Mouse (Mus musculus) lung, postnatal 0 days (tissue): ENCODE measurements at regions not wholly inside any gene's neighbourhood (a gene's known extent, or its start where the extent isn't known, plus 50 kb on each side); places are given as distances from the start of the nearest gene placed in this dataset.
A peak's percentile ranks its signal among the peaks of the same experiment; 100 is the strongest.
"Not testable (repeated sequence)": the region's sequence is repeated elsewhere in the genome, so short reads cannot be mapped to it uniquely, and the experiment has no call there.

Source experiments
- ATAC-seq: fragments of 200-750 bp; cut with Nextera tagmentation; 2 replicates; pipeline ENCODE4 v1.8.0; 2017; ENCODE audit warnings: moderate library complexity
- DNase-seq: peaks from one replicate; pipeline ENCODE4 v3.0.0-alpha.2; 2016; ENCODE audit warnings: low spot score
- H3K27ac ChIP-seq: fragments of 300-500 bp; sonication (generic); 2 replicates; pipeline ENCODE4 v1.5.1; 2014; ENCODE audit warnings: antibody characterized with exemption, mild to moderate bottlenecking, low read length, mixed read lengths
- H3K27me3 ChIP-seq: fragments of 300-500 bp; sonication (generic); replicated peaks from 2 replicates; pipeline ENCODE4 v1.6.1; 2014; ENCODE audit warnings: low read length, mixed read lengths; ENCODE audit not compliant: insufficient read depth
- H3K36me3 ChIP-seq: fragments of 300-500 bp; sonication (generic); 2 replicates; pipeline ENCODE4 v1.6.1; 2014; ENCODE audit warnings: low read length, mixed read lengths; ENCODE audit not compliant: insufficient read depth
- H3K4me1 ChIP-seq: fragments of 300-500 bp; sonication (generic); 2 replicates; pipeline ENCODE4 v1.6.1; 2014; ENCODE audit warnings: antibody characterized with exemption, low read depth, low read length, mixed read lengths; ENCODE audit not compliant: insufficient read depth
- H3K4me2 ChIP-seq: fragments of 300-500 bp; sonication (generic); replicated peaks from 2 replicates; pipeline ENCODE4 v1.6.1; 2014; ENCODE audit warnings: low read depth, mild to moderate bottlenecking, low read length, moderate library complexity, mixed read lengths
- H3K4me3 ChIP-seq: fragments of 300-500 bp; sonication (generic); 2 replicates; pipeline ENCODE4 v1.5.1; 2014; ENCODE audit warnings: low read depth, low read length
- H3K9ac ChIP-seq: fragments of 300-500 bp; sonication (generic); replicated peaks from 2 replicates; pipeline ENCODE4 v1.6.1; 2014; ENCODE audit warnings: low read depth, mild to moderate bottlenecking
- H3K9me3 ChIP-seq: fragments of 300-500 bp; sonication (generic); 2 replicates; pipeline ENCODE4 v1.6.1; 2016; ENCODE audit warnings: low read length, mixed read lengths
- CTCF ChIP-seq: IDR thresholded peaks from 2 replicates; pipeline ENCODE4 v1.5.1; 2016; ENCODE audit warnings: antibody characterized with exemption, mild to moderate bottlenecking
- EP300 ChIP-seq: IDR thresholded peaks from 2 replicates; pipeline ENCODE4 v1.6.1; 2016; ENCODE audit warnings: antibody characterized with exemption, mild to moderate bottlenecking, control low read depth
- WGBS: fragments of 180-500 bp; shearing (Covaris S2); extraction: QIAGEN DNeasy Blood & Tissue Kit; methylation state at CpG from one replicate; pipeline ENCODE4 v1.1.7; 2014; 5-methylcytosine and 5-hydroxymethylcytosine counted together

- no peak for DNase-seq
These were observed 486.5 kb upstream of the Clint1 start for GRCm38 (mm10) chr11:45365343-45365742.

GRCm38 (mm10) chr11:45389243-45390146 lies 462.4 kb upstream of the Clint1 start:
- TF ChIP-seq CTCF (no peak), EP300 (no peak)
- Histone ChIP-seq H3K4me1 (no peaks in the 10 kb centered on the region), H3K27ac (no peak overlapping the region), H3K4me2 (no peak overlapping the region), H3K4me3 (no peak overlapping the region), H3K27me3 (no peaks in the 10 kb centered on the region), H3K36me3 (no peaks in the 10 kb centered on the region), H3K9me3 (no peaks in the 10 kb centered on the region), H3K9ac (no peak overlapping the region)
- WGBS: 76% methylated on average over 11 of the region's 11 CpGs
- DNase-seq (no peak), ATAC-seq (no peak)

More at GRCm38 (mm10) chr11:45365343-45365742, 486.5 kb upstream of the Clint1 start:
- Histone ChIP-seq H3K4me2 (no peak overlapping the region), H3K4me3 (no peak overlapping the region), H3K4me1 (no peaks in the 10 kb centered on the region), H3K36me3 (no peaks in the 10 kb centered on the region), H3K9ac (no peak overlapping the region), H3K9me3 (no peaks in the 10 kb centered on the region), H3K27ac (no peak overlapping the region), H3K27me3 (no peaks in the 10 kb centered on the region)
- WGBS: 80% methylated on average over 3 of the region's 3 CpGs
- TF ChIP-seq CTCF: no peak
- TF ChIP-seq EP300: no peak
- ATAC-seq: no peak

GRCm38 (mm10) chr11:45396009-45396408 lies 455.8 kb upstream of the Clint1 start:
- 19% methylated on average over 3 of the region's 3 CpGs for WGBS
- Histone ChIP-seq H3K27me3 (no peaks in the 10 kb centered on the region), H3K9ac (no peak overlapping the region), H3K4me3 (no peak overlapping the region), H3K36me3 (no peaks in the 10 kb centered on the region), H3K4me2 (no peak overlapping the region), H3K9me3 (no peaks in the 10 kb centered on the region), H3K4me1 (no peaks in the 10 kb centered on the region), H3K27ac (no peak overlapping the region)
- TF ChIP-seq CTCF (no peak), EP300 (no peak)
- DNase-seq (peak; percentile 11), ATAC-seq (peak; percentile 25; the same call in 1 of the 2 replicates)

- ATAC-seq: no peak
- 62% methylated on average over 6 of the region's 6 CpGs for WGBS
- no peaks in the 10 kb centered on the region for H3K4me1 ChIP-seq
- no peak overlapping the region for H3K27ac ChIP-seq
- no peak overlapping the region for H3K4me3 ChIP-seq
- no peak overlapping the region for H3K9ac ChIP-seq
- no peaks in the 10 kb centered on the region for H3K27me3 ChIP-seq
- H3K9me3 ChIP-seq: no peaks in the 10 kb centered on the region
- no peak for DNase-seq
- no peak for TF ChIP-seq CTCF
- TF ChIP-seq EP300: no peak
- no peaks in the 10 kb centered on the region for H3K36me3 ChIP-seq
- no peak overlapping the region for H3K4me2 ChIP-seq
These were observed 453.7 kb upstream of the Clint1 start for GRCm38 (mm10) chr11:45398188-45398587.

GRCm38 (mm10) chr11:45404377-45405029 lies 447.3 kb upstream of the Clint1 start:
- DNase-seq: no peak
- H3K27ac ChIP-seq: no peak overlapping the region
- H3K9ac ChIP-seq: no peak overlapping the region
- TF ChIP-seq EP300 (no peak), CTCF (no peak)
- no peaks in the 10 kb centered on the region for H3K4me1 ChIP-seq
- no peaks in the 10 kb centered on the region for H3K27me3 ChIP-seq
- no peak overlapping the region for H3K4me3 ChIP-seq
- H3K4me2 ChIP-seq: no peak overlapping the region
- no peak for ATAC-seq
- H3K36me3 ChIP-seq: no peaks in the 10 kb centered on the region
- 27% methylated on average over 10 of the region's 10 CpGs for WGBS
- no peaks in the 10 kb centered on the region for H3K9me3 ChIP-seq

GRCm38 (mm10) chr11:45424066-45424465 lies 427.8 kb upstream of the Clint1 start:
- H3K27ac ChIP-seq, H3K4me1 ChIP-seq, H3K27me3 ChIP-seq, H3K9ac ChIP-seq, ATAC-seq, H3K4me3 ChIP-seq, H3K36me3 ChIP-seq, H3K4me2 ChIP-seq, H3K9me3 ChIP-seq, DNase-seq: not testable (repeated sequence)
